Mouse (Mus musculus) spleen, adult 12 weeks (tissue): Measurements from ENCODE around the gene Glp2r.

Source experiments
- DNase-seq: peaks from one replicate; pipeline ENCODE4 v3.0.0; 2022; ENCODE audit warnings: low spot score

Glp2r gene

GRCm38 (mm10) chr11:67633620-67634229, 137.2 kb downstream of the Glp2r start:
- no peak for DNase-seq

GRCm38 (mm10) chr11:67632906-67633305, 138.0 kb downstream of the Glp2r start:
- no peak for DNase-seq

- no peak for DNase-seq
These were observed 142.4 kb downstream of the Glp2r start for GRCm38 (mm10) chr11:67628522-67628921.

- no peak for DNase-seq
These were observed 143.8 kb downstream of the Glp2r start for GRCm38 (mm10) chr11:67627179-67627578.

GRCm38 (mm10) chr11:67622340-67622739, 148.6 kb downstream of the Glp2r start:
- no peak for DNase-seq

GRCm38 (mm10) chr11:67616557-67617239, 154.3 kb downstream of the Glp2r start:
- no peak for DNase-seq

- no peak for DNase-seq
These were observed 158.7 kb downstream of the Glp2r start for GRCm38 (mm10) chr11:67612158-67612839.
